Mouse (Mus musculus) heart, postnatal 10 days (tissue): ENCODE results near the gene Olfr10. TPM values are rescaled to one million over a fixed set of nuclear protein-coding genes. Genes with fewer than 3 reads are reported as not detected.
A peak's percentile ranks its signal among the peaks of the same experiment; 100 is the strongest.
"Not testable (repeated sequence)": the region's sequence is repeated elsewhere in the genome, so short reads cannot be mapped to it uniquely, and the experiment has no call there.

Experiments
- DNase-seq, 2 experiments: peaks; one replicate each; pipeline ENCODE4 v3.0.0; 2021
- intact Hi-C: fragments of 180-260 bp; cut with DNase I; formaldehyde crosslinking; loops from one replicate; pipeline ENCODE4 v1.15.1; 2025
- total RNA-seq, 2 experiments: library from RNA; stranded (reverse); gene quantifications; 2 replicates each; pipeline ENCODE4 v1.2.3; 2021

The Olfr10 gene
- total RNA-seq, result not detected

GRCm38 (mm10) chr11:49304441-49304840 lies at the start of gene Olfr10:
Gene Olfr10 (plus strand): TSS chr11:49304741.
- intact Hi-C loops, result no loop called here
- DNase-seq, result no peak

- intact Hi-C loops, result no loop called here
- DNase-seq, result no peak
Measured at GRCm38 (mm10) chr11:49259296-49259695, 45.2 kb upstream of the Olfr10 start.

GRCm38 (mm10) chr11:49259829-49260228 lies 44.7 kb upstream of the Olfr10 start:
- intact Hi-C loops, result no loop called here
- no peak for DNase-seq

- peak; percentile 87 for DNase-seq
- intact Hi-C loops, result no loop called here
Measured at GRCm38 (mm10) chr11:49260598-49261312, 43.8 kb upstream of the Olfr10 start.

DNA sequence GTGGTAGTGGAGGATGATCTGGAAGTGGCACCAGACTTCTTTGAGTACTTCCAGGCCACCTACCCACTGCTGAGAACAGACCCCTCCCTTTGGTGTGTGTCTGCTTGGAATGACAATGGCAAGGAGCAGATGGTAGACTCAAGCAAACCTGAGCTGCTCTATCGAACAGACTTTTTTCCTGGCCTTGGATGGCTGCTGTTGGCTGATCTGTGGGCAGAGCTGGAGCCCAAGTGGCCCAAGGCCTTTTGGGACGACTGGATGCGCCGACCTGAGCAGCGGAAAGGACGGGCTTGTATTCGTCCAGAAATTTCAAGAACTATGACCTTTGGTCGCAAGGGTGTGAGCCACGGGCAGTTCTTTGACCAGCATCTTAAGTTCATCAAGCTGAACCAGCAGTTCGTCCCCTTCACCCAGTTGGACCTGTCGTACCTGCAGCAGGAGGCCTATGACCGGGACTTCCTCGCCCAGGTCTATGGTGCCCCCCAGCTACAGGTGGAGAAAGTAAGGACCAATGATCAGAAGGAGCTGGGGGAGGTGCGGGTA lies 43.2 kb upstream of the Olfr10 start:
- no peak for DNase-seq
- intact Hi-C loops, result no loop called here

GRCm38 (mm10) chr11:49262286-49262685 lies 42.3 kb upstream of the Olfr10 start:
- intact Hi-C loops, result no loop called here
- no peak for DNase-seq

GRCm38 (mm10) chr11:49263149-49263548 lies 41.4 kb upstream of the Olfr10 start:
- no peak for DNase-seq
- intact Hi-C loops, result no loop called here

DNA sequence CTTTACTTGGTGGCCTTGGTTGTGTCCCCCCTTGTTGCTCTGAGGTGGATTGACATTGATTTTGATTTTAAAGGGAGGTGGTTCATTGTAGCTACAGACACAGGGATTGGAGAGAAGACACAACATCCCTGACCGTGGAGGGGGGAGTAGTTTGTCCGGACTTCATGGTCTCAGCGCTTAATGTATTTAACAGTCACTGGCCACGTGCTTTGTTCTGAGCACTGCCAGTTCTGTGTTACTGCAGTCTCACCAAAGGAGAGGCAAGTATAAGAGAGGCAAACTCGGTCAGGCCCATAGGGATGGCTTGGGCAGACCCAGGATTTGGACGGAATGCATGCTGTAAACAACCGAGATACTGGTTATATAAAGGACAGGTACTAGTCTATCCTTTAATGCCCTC lies 40.5 kb upstream of the Olfr10 start:
- intact Hi-C loops, result no loop called here
- DNase-seq, result no peak

GRCm38 (mm10) chr11:49264622-49265021 lies 39.9 kb upstream of the Olfr10 start:
- intact Hi-C loops, result no loop called here
- DNase-seq, result no peak

GRCm38 (mm10) chr11:49265101-49265500 lies 39.4 kb upstream of the Olfr10 start:
- DNase-seq, result no peak
- intact Hi-C loops, result no loop called here

- DNase-seq, result no peak
- intact Hi-C loops, result no loop called here
Measured at GRCm38 (mm10) chr11:49266671-49267070, 37.9 kb upstream of the Olfr10 start.

DNA sequence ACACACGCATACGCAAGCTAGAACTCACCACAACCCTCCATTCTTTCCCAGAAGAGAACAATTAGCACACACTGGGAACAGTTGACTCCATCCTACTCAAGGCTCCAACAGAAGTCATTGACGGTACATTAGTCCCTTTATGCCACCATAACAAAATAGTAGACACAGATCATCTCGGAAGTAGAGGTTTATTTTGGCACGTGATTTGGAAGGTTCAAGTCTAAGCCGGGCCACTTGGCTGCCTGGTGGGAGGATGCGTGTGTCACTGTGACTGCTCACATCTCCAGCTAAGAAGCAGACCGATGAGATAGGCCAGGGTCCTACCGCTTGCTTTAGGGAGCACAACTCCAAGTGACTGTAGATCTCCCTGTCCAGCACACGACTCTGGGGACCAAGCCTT lies 37.2 kb upstream of the Olfr10 start:
- no peak for DNase-seq

GRCm38 (mm10) chr11:49267970-49268579 lies 36.5 kb upstream of the Olfr10 start:
- intact Hi-C loops, result no loop called here
- no peak for DNase-seq

More for the DNA sequence above, 37.2 kb upstream of the Olfr10 start:
- intact Hi-C loops, result no loop called here

DNA sequence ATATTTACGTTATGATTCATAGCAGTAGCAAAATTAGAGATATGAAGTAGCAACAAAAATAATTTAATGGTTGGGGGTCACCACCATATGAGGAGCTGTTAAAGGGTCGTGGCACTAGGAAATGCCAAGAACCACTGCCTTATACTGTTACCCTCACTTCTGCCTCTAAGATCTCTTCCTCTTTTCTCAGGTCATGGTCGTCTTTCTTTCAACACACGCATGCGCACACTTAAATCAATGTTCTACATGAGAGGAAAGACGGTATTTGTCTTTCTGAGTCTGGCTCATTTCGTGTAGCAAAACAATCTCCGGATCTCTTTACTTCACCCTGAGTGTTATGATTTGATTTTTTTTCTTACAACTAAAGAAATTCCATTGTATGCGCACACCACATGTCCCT lies 34.8 kb upstream of the Olfr10 start:
- intact Hi-C loops, result loop anchor here (2.0 to 5.0 kb wide), 3 partner anchors 138 to 268 kb away; no protein-coding TSS in a partner anchor
- no peak for DNase-seq

DNA sequence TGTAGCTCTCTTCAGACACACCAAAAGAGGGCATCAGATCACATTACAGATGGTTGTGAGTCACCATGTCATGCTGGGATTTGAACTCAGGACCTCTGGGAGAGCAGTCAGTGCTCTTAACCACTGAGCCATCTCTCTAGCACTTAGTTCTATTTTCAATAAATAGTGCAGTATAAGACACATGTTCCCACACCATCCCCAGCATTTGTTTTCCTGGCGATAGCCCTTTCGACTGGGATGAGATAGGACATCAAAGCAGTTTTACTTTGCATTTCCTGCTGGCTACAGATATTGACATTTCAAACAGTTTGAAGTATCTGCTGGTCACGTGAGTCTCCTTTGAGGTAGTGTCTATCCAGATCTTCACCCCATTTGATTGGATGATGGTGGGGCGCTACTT lies 34.2 kb upstream of the Olfr10 start:
- no peak for DNase-seq
- intact Hi-C loops, result loop anchor here (2.0 to 5.0 kb wide), 3 partner anchors 137 to 267 kb away; no protein-coding TSS in a partner anchor

- peak; percentile 73 to 79 for DNase-seq
- intact Hi-C loops, result loop anchor here (1.0 to 5.0 kb wide), 4 partner anchors 82 to 266 kb away; no protein-coding TSS in a partner anchor
Measured at GRCm38 (mm10) chr11:49271334-49271733, 33.2 kb upstream of the Olfr10 start.

GRCm38 (mm10) chr11:49273834-49274519 lies 30.6 kb upstream of the Olfr10 start:
- DNase-seq, result no peak
- intact Hi-C loops, result loop anchor here (2.0 to 5.0 kb wide), 3 partner anchors 133 to 397 kb away; no protein-coding TSS in a partner anchor

DNA sequence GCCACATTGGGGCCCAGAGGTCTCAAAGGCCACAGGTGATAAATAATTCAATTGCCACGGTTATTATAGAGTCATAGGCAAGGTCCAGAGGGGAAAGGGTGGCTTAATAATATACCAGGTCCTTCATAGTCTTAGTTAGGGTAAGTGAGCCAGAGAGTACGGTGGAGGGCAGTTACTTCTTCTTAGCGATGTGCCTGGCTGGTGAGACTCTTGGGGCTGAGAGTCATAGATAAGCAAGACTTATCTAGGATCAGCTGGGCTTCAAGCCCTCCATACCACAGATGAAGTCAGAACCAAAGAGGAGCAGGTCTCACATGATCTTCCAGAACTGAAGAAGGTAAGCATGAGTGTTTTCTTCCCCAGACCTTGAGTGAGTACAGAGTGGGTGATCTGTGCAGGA lies 26.3 kb upstream of the Olfr10 start, which contains the start of gene Olfr1393:
Gene Olfr1393 (plus strand): TSS at position 83 of the 400 bp plus-strand sequence.
- no peak for DNase-seq
- intact Hi-C loops, result no loop called here

DNA sequence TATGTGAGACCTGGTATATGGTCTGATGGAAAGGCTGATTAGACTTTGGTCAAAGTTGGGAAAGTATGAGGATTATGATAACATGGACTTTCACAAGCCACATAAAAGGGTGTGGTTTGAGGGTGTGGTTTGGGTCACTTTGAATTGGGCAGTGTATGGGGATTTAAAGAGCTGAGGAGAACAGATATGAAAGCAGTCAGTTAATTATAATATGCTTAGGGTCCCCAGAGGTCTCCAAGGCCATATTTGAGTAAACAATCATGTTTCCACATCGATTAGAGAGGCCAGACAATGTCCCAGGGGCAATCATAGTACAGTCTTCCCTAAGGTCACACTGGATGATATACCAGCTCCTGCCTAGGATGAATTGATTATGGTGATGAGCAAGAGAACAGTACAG lies 19.6 kb upstream of the Olfr10 start, which contains the start of gene Olfr1392:
Gene Olfr1392 (plus strand): TSS at position 301 of the 400 bp plus-strand sequence.
- DNase-seq, intact Hi-C loops: not testable (repeated sequence)

- intact Hi-C loops, result no loop called here
- no peak for DNase-seq
Measured at GRCm38 (mm10) chr11:49287251-49287650, 17.3 kb upstream of the Olfr10 start.

DNA sequence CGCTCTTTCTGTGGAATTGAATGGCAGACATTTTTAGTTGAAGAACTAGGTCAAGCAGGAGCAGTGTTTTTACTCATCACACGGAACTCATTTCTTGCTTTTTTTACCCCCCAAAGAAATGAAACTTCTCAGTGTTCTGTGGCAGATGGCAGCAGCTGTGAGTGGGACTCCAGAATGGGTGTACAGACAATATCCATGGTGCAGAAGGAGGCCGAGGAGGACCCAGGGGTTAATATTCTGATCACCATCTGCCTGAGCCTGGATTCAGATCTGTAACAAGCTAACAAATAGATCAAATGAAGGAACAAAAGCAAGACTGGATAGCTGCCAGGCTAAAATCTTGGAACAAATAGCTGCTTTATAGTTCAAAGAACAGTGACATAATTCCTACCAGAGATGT lies 11.8 kb upstream of the Olfr10 start:
- intact Hi-C loops, result no loop called here

More for the DNA sequence above, 11.8 kb upstream of the Olfr10 start:
- DNase-seq, result no peak
